Mouse (Mus musculus) ZHBTc4 (cell line): ENCODE measurements around the gene Psmd11.
A peak's percentile ranks its signal among the peaks of the same experiment; 100 is the strongest.

Experiments used
- DNase-seq: peaks from one replicate; pipeline ENCODE4 v3.0.0-alpha.2; 2011; ENCODE audit warnings: low read depth, low spot score

The Psmd11 gene

GRCm38 (mm10) chr11:80505581-80505980 lies 77.2 kb downstream of the Psmd11 start:
- no peak for DNase-seq

GRCm38 (mm10) chr11:80506483-80506882 lies 78.1 kb downstream of the Psmd11 start:
- no peak for DNase-seq

GRCm38 (mm10) chr11:80507791-80508190 lies 79.4 kb downstream of the Psmd11 start:
- DNase-seq: no peak

GRCm38 (mm10) chr11:80508361-80509175 lies 80.2 kb downstream of the Psmd11 start:
- no peak for DNase-seq

- DNase-seq: no peak
These were observed 80.7 kb downstream of the Psmd11 start for GRCm38 (mm10) chr11:80509176-80509506.

- no peak for DNase-seq
These were observed 81.7 kb downstream of the Psmd11 start for GRCm38 (mm10) chr11:80510124-80510523.

GRCm38 (mm10) chr11:80512313-80513056 lies 84.1 kb downstream of the Psmd11 start:
- DNase-seq: no peak

GRCm38 (mm10) chr11:80513796-80514195 lies 85.4 kb downstream of the Psmd11 start:
- no peak for DNase-seq

- DNase-seq: no peak
These were observed 86.9 kb downstream of the Psmd11 start for GRCm38 (mm10) chr11:80515346-80515745.

GRCm38 (mm10) chr11:80515895-80516294 lies 87.5 kb downstream of the Psmd11 start:
- DNase-seq: no peak

- peak; percentile 86 for DNase-seq
These were observed 90.3 kb downstream of the Psmd11 start for GRCm38 (mm10) chr11:80518421-80519367.

GRCm38 (mm10) chr11:80521148-80521547 lies 92.7 kb downstream of the Psmd11 start:
- DNase-seq: no peak
